Mouse (Mus musculus) liver, adult 2 months (tissue): ENCODE data around the gene Mypn. TPM values are rescaled to one million over a fixed set of nuclear protein-coding genes. Genes with fewer than 3 reads are reported as not detected.
A peak's percentile ranks its signal among the peaks of the same experiment; 100 is the strongest.

Experiments
- DNase-seq: peaks from one replicate; pipeline ENCODE4 v3.0.0-alpha.2; 2011; ENCODE audit warnings: low read depth, low spot score; ENCODE audit errors: extremely low read depth
- H3K27ac ChIP-seq: fragments of 200-500 bp; replicated peaks from 2 replicates; pipeline ENCODE4 v1.5.1; 2012; ENCODE audit warnings: low read depth, mild to moderate bottlenecking, control low read depth, inconsistent platforms, low read length; ENCODE audit not compliant: insufficient read depth
- H3K27me3 ChIP-seq: fragments of 200-500 bp; 2 replicates; pipeline ENCODE4 v1.6.1; 2012; ENCODE audit warnings: mild to moderate bottlenecking, moderate library complexity, low read length, inconsistent platforms; ENCODE audit not compliant: control insufficient read depth, insufficient read depth
- H3K36me3 ChIP-seq: fragments of 200-500 bp; 2 replicates; pipeline ENCODE4 v1.6.1; 2012; ENCODE audit warnings: low read length, inconsistent platforms; ENCODE audit not compliant: control insufficient read depth, insufficient read depth
- H3K4me1 ChIP-seq: fragments of 200-500 bp; 2 replicates; pipeline ENCODE4 v1.6.1; 2011; ENCODE audit warnings: low read length; ENCODE audit not compliant: control insufficient read depth, insufficient read depth
- H3K4me3 ChIP-seq: fragments of 200-500 bp; 2 replicates; pipeline ENCODE4 v1.5.1; 2011; ENCODE audit warnings: low read depth, mild to moderate bottlenecking, control low read depth, low read length, moderate library complexity; ENCODE audit not compliant: insufficient read depth
- H3K79me2 ChIP-seq: fragments of 200-500 bp; 2 replicates; pipeline ENCODE4 v1.6.1; 2012; ENCODE audit warnings: inconsistent platforms, mild to moderate bottlenecking, low read length, moderate library complexity; ENCODE audit not compliant: control insufficient read depth, insufficient read depth
- H3K9ac ChIP-seq: fragments of 200-500 bp; 2 replicates; pipeline ENCODE4 v1.6.1; 2012; ENCODE audit warnings: low read depth, mild to moderate bottlenecking, control low read depth, inconsistent platforms, low read length
- CTCF ChIP-seq: fragments of 200-500 bp; IDR thresholded peaks from 2 replicates; pipeline ENCODE4 v1.5.1; 2011; ENCODE audit warnings: low read depth, low read length, control low read depth
- POLR2A ChIP-seq: fragments of 200-500 bp; IDR thresholded peaks from 2 replicates; pipeline ENCODE4 v1.6.1; 2011; ENCODE audit warnings: low read length, control low read depth; ENCODE audit not compliant: insufficient read depth; ENCODE audit errors: extremely low read depth
- WGBS: fragments of 180-500 bp; shearing (Covaris S2); methylation state at CpG from one replicate; pipeline ENCODE4 v1.1.7; 2018; 5-methylcytosine and 5-hydroxymethylcytosine counted together
- polyA plus RNA-seq: library from polyadenylated mRNA; depleted of rRNA; stranded (reverse); fragments of >200 nt; gene quantifications from 2 replicates; pipeline ENCODE4 v1.2.3, GENCODE M21; 2012; rRNA removed
- total RNA-seq: library from RNA; depleted of rRNA; stranded (reverse); fragments of >200 nt; gene quantifications from 2 replicates; pipeline ENCODE4 v1.2.3, GENCODE M21; 2014; rRNA removed

Gene Mypn
- total and polyA plus RNA-seq, 2 experiments, result under 0.01 TPM; not detected in 1

DNA sequence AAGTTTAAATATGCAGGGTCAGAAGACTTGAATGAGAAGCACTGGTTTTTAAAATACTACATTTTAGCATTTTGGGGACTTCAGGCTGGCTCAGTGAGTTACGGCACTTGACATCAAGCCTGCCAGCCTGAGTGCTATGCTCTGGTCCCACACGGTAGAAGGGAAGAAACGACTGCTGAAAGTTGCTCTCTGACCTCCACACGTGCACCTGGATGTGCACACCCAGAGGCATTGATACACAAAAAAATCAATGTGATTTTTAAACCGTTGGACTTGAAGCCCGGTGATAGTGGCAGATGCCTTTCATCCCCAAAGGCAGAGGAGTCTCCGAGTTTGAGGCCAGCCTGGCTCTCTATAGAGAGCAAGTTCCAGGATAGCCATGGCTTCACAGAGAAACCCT, 111.8 kb downstream of the Mypn start:
- no peak overlapping the region for H3K4me3 ChIP-seq
- no peak overlapping the region for H3K9ac ChIP-seq
- H3K27me3 ChIP-seq, result no peaks in the 10 kb centered on the region
- H3K36me3 ChIP-seq, result no peaks in the 10 kb centered on the region
- no peaks in the 10 kb centered on the region for H3K4me1 ChIP-seq
- no peaks in the 10 kb centered on the region for H3K79me2 ChIP-seq
- no peak for TF ChIP-seq CTCF
- no peak for TF ChIP-seq POLR2A
- no peak overlapping the region for H3K27ac ChIP-seq
- peak; percentile 65 for DNase-seq
- WGBS, result 21% methylated on average over 7 of the region's 7 CpGs

DNA sequence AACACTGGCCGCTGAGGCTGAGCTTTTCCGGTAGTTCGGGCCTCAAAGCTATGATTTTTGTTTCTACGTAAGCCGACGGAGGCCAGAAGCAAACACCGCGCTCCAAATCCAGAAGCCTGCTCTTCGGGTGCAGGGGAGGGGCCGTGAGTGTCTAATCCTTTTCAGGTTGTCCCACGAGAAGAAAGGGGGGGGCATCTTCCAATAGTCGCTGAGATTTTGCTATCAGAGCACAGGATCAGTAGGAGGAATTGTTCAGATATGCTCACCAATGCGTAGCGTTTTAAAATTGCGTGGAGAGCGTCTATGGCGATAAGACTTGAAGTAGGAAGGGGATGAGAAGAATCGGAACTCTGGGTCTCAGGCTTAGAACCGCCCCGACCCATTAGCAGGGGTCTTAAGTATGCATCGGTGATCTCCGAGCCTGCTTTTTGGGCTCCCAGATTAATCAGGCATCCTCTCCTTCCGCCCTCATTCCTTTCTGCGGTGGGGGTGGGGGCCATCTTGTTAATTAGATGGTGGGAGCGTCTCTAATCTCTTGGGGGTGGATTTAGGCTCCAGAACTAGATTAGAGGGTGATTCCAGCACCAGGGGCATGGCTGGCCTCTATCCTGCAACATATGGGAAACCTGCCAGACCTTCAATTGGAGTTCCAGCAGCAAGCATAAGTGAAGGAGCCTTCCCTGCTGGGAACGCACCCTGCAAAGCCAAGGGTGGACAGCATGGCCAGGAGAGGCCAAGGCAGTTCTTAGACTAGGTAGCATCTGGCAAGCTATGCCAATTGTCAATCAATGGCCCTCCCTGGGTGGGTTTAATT, 113.8 kb downstream of the Mypn start:
- WGBS, result 34% methylated on average over 26 of the region's 26 CpGs
- H3K4me3 ChIP-seq, result no peak overlapping the region
- no peaks in the 10 kb centered on the region for H3K79me2 ChIP-seq
- H3K36me3 ChIP-seq, result no peaks in the 10 kb centered on the region
- no peak overlapping the region for H3K9ac ChIP-seq
- DNase-seq, result no peak
- no peak for TF ChIP-seq POLR2A
- no peak for TF ChIP-seq CTCF
- no peak overlapping the region for H3K27ac ChIP-seq
- no peaks in the 10 kb centered on the region for H3K4me1 ChIP-seq
- H3K27me3 ChIP-seq, result no peaks in the 10 kb centered on the region

DNA sequence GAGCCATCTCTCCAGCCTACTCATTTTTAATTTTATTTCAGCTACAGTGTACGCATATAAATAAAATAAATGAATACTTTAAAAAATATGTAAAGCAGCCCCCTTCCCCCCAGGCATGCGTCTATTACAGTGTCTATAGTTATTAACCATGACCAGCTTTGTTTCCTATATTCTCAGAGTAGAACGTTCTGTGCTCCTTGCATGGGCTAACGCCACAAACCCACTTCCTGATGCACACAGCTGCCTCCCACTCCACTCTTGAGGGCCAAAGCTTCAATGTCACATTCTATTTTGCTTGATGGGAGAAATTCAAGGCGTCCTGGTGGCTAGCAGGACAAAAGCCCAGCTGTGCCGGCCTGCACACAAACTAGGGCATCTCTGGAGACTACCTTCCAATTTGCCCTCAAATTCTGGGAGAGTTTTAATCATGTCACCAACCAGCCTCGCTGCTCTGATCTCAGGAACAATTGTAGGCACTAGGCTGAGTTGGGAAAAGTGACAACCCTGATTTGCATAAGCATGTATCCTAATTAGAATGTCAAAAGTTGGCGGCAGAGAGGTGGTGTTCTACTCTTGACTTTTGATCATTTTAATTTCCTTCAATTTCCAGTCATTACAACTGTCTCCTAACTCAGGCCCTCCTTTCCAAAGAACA, 114.5 kb downstream of the Mypn start:
- Histone ChIP-seq H3K9ac (no peak overlapping the region), H3K36me3 (no peaks in the 10 kb centered on the region), H3K79me2 (no peaks in the 10 kb centered on the region), H3K27me3 (no peaks in the 10 kb centered on the region), H3K27ac (no peak overlapping the region), H3K4me1 (no peaks in the 10 kb centered on the region), H3K4me3 (no peak overlapping the region)
- no peak for TF ChIP-seq POLR2A
- TF ChIP-seq CTCF, result no peak
- DNase-seq, result no peak
- 74% methylated on average over 8 of the region's 8 CpGs for WGBS

DNA sequence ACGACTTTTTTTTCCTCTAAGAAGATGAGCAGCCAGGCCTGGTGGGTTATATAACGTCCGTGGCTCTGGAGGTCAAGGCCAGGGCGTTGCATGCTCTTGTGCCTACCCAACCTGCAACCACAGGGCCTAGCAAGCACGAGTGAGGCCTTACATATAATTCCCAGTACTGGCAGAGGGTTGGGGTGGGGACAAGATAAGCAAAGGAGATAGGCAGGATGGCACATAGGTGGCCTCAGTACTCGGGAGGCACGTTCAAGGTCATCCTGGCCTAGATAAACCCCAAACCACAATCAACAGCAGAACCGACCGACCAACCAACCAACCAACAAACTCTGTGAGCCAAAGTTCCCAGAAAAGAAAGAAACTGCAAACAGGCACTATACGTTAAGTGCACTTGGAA, 117.4 kb downstream of the Mypn start:
- Histone ChIP-seq H3K9ac (no peak overlapping the region), H3K79me2 (no peaks in the 10 kb centered on the region), H3K36me3 (no peaks in the 10 kb centered on the region), H3K4me1 (no peaks in the 10 kb centered on the region), H3K27ac (no peak overlapping the region), H3K4me3 (no peak overlapping the region), H3K27me3 (no peaks in the 10 kb centered on the region)
- 74% methylated on average over 10 of the region's 10 CpGs for WGBS
- TF ChIP-seq CTCF, result no peak
- TF ChIP-seq POLR2A, result no peak
- DNase-seq, result no peak

DNA sequence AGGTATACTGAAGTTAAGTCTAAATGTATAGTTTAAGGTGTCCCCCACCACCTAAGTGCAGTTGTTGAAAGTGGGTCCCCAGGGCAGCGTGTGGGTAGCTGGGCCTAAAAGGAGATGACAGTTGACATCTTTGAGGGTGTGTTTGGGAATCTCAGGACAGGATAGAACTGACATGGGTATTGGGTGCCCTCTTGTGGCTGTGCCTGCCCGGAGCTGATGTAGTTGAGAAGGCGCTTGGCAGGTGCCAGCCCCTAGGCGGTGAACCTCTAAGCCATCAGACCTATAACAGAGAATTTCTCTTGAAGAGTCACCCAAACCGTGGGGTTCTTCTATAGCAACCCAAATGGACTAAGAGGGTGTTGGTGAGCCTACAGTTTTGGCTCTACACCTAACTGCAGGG, 137.8 kb downstream of the Mypn start:
- Histone ChIP-seq H3K36me3 (peaks cover 40% of the 10 kb centered on the region), H3K79me2 (peaks cover 5% of the 10 kb centered on the region; the same call in 1 of the 2 replicates), H3K9ac (no peak overlapping the region), H3K27ac (peak overlapping the region; percentile 41), H3K4me1 (peaks cover 19% of the 10 kb centered on the region), H3K4me3 (no peak overlapping the region), H3K27me3 (no peaks in the 10 kb centered on the region)
- TF ChIP-seq CTCF, result peak; percentile 89
- TF ChIP-seq POLR2A, result no peak
- WGBS, result 18% methylated on average over 5 of the region's 5 CpGs
- peak; percentile 69 for DNase-seq

Other genes with a start within 250 kb of the Mypn start
- 2.9 and 3.8 TPM in 2 replicates for gene Rufy2, start 223.7 kb downstream of the Mypn start, total RNA-seq
- gene Rufy2, start 223.7 kb downstream of the Mypn start, polyA plus RNA-seq, result 0.78 and 0.83 TPM in 2 replicates
- 12.9 and 14.4 TPM in 2 replicates for gene Hnrnph3, start 179.7 kb downstream of the Mypn start, total RNA-seq
- 3.9 and 4.5 TPM in 2 replicates for gene Hnrnph3, start 179.7 kb downstream of the Mypn start, polyA plus RNA-seq
- 115 and 119 TPM in 2 replicates for gene Pbld2, start 179.6 kb downstream of the Mypn start, total RNA-seq
- 90.8 and 106 TPM in 2 replicates for gene Pbld2, start 179.6 kb downstream of the Mypn start, polyA plus RNA-seq
- gene Pbld1, start 143.8 kb downstream of the Mypn start, total RNA-seq, result 226 and 238 TPM in 2 replicates
- 166 and 174 TPM in 2 replicates for gene Pbld1, start 143.8 kb downstream of the Mypn start, polyA plus RNA-seq
- not detected in 2 replicates for gene Atoh7, start 104.3 kb downstream of the Mypn start, total RNA-seq
- gene Atoh7, start 104.3 kb downstream of the Mypn start, polyA plus RNA-seq, result not detected in 2 replicates
- gene Herc4, start 39.9 kb upstream of the Mypn start, total RNA-seq, result 58.5 and 62.2 TPM in 2 replicates
- gene Herc4, start 39.9 kb upstream of the Mypn start, polyA plus RNA-seq, result 8.3 and 9.0 TPM in 2 replicates
- gene Sirt1, start 177.8 kb upstream of the Mypn start, total RNA-seq, result 9.6 and 10.3 TPM in 2 replicates
- 1.3 and 1.5 TPM in 2 replicates for gene Sirt1, start 177.8 kb upstream of the Mypn start, polyA plus RNA-seq
- 5.0 and 10.0 TPM in 2 replicates for gene Dnajc12, start 178.5 kb upstream of the Mypn start, total RNA-seq
- gene Dnajc12, start 178.5 kb upstream of the Mypn start, polyA plus RNA-seq, result 2.7 and 3.2 TPM in 2 replicates
- not detected in 2 replicates for gene Gm7075, start 217.8 kb upstream of the Mypn start, total RNA-seq
- gene Gm7075, start 217.8 kb upstream of the Mypn start, polyA plus RNA-seq, result not detected in 2 replicates
- gene Ctnna3, start 226.1 kb upstream of the Mypn start, total RNA-seq, result 0.07 and 0.09 TPM in 2 replicates
- not detected in 2 replicates for gene Ctnna3, start 226.1 kb upstream of the Mypn start, polyA plus RNA-seq